Comparison of ENCODE assay signal across 25 mouse cellular contexts in the genomic region with DNA sequence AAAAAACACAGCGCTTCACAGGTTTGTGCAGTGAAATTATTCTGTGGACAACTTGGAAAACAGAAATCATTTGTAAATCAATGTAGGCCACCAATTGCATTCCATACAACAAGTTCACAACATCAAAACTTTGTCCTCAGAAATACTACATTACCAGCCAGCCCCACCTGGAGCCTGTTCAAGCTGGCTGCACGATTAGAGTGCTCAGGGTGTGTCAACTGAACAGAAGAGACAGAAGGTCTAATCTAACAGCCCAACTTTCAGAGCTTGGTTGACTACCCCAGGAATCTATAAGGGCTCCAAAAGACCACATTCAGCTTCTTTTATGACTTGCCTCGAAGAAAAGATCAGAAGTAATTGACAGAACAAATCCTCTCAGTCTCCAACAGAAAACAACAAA. TPM values are rescaled to one million over a fixed set of nuclear protein-coding genes. Genes with fewer than 3 reads are reported as not detected.
A peak's percentile ranks its signal among the peaks of the same experiment; 100 is the strongest.
DNase-seq lines count a peak whose midpoint lies in the region; ATAC-seq and TF ChIP-seq lines count a peak whose summit lies in the region.
"Had no signal": no experiment of that assay in that cellular context is flagged by ENCODE, and none has a peak within 500 bp of the region (broad histone marks: within the 10 kb centered on the region; RNA-seq: fewer than 3 reads in every experiment).

No protein-coding gene starts in this region.

- no peak overlapping the region for H3K9ac ChIP-seq in liver, embryonic 11.5 days (ENCODE audit: low read depth, low read length)
- H3K9ac ChIP-seq in liver, postnatal 0 days (replicated peaks), result no peak overlapping the region
- no peak overlapping the region for H3K9ac ChIP-seq in hindbrain, embryonic 13.5 days
- H3K9ac ChIP-seq in forebrain, embryonic 14.5 days (ENCODE audit: low read length), result no peak overlapping the region
- H3K9ac ChIP-seq: embryonic facial prominence, embryonic 15.5 days; forebrain, postnatal 0 days; intestine, embryonic 15.5 days; midbrain, embryonic 13.5 days had no signal

- DNase-seq in spleen, adult 12 weeks (ENCODE audit: low spot score), result peak; percentile 36
- DNase-seq in spleen, adult 18-20 months, result no peak
- no peak for DNase-seq in liver, embryonic 11.5 days (ENCODE audit: low spot score)
- DNase-seq in liver, postnatal 0 days, result peak; percentile 53
- no peak for DNase-seq in cerebellum, adult 18-20 months
- no peak for DNase-seq in forebrain, embryonic 14.5 days (ENCODE audit: low spot score)
- DNase-seq in heart, postnatal 36 days, result no peak
- DNase-seq: adrenal gland, postnatal 36 days; cerebellum, adult 8-10 months; cerebellum, postnatal 36 days; forebrain, postnatal 0 days; gastrocnemius, postnatal 36 days; heart, postnatal 4 days; kidney, adult 8-10 months; kidney, postnatal 10 days; right cerebral cortex, postnatal 14 days; thymus, adult 18-20 months had no signal

- ATAC-seq in liver, embryonic 11.5 days (replicated peaks; ENCODE audit: low FRiP score), result peak; percentile 98
- peak; percentile 94 for ATAC-seq in liver, postnatal 0 days
- no peak for ATAC-seq in hindbrain, embryonic 13.5 days (ENCODE audit: low FRiP score)
- ATAC-seq in forebrain, embryonic 14.5 days, result no peak
- ATAC-seq: forebrain, postnatal 0 days; hindbrain, embryonic 16.5 days; intestine, embryonic 15.5 days; lung, postnatal 0 days; midbrain, embryonic 13.5 days had no signal

- H3K4me1 ChIP-seq in liver, embryonic 11.5 days (replicated peaks; ENCODE audit: control insufficient read depth, insufficient read depth, low read length), result peaks cover 2% of the 10 kb centered on the region
- 0 out of 2 replicates have a peak, but pooled peaks cover 3% of the 10 kb centered on the region for H3K4me1 ChIP-seq in liver, postnatal 0 days (ENCODE audit: insufficient read depth)
- H3K4me1 ChIP-seq in hindbrain, embryonic 13.5 days (replicated peaks), result no peaks in the 10 kb centered on the region
- H3K4me1 ChIP-seq in forebrain, embryonic 14.5 days (ENCODE audit: control insufficient read depth, insufficient read depth, low read length), result no peaks in the 10 kb centered on the region
- H3K4me1 ChIP-seq: embryonic facial prominence, embryonic 15.5 days; forebrain, embryonic 10.5 days; intestine, embryonic 15.5 days; limb, embryonic 10.5 days; midbrain, embryonic 13.5 days had no signal

- peaks cover 7% of the 10 kb centered on the region for H3K36me3 ChIP-seq in liver, embryonic 11.5 days (ENCODE audit: control insufficient read depth, insufficient read depth, low read length)
- no peaks in the 10 kb centered on the region for H3K36me3 ChIP-seq in liver, postnatal 0 days (replicated peaks; ENCODE audit: insufficient read depth, low read length)
- peaks cover 10% of the 10 kb centered on the region for H3K36me3 ChIP-seq in hindbrain, embryonic 13.5 days
- H3K36me3 ChIP-seq in forebrain, embryonic 14.5 days (ENCODE audit: control insufficient read depth, insufficient read depth, low read length), result 0 out of 2 replicates have a peak, but pooled peaks cover 4% of the 10 kb centered on the region

- peak; percentile 85 for TF ChIP-seq EP300 in liver, postnatal 0 days (IDR thresholded peaks at IDR 0.05; ENCODE audit: low read depth)

- WGBS in liver, embryonic 11.5 days, result 68% methylated on average over 3 of the region's 3 CpGs
- 63% methylated on average over 3 of the region's 3 CpGs for WGBS in liver, postnatal 0 days (ENCODE audit: insufficient replicate concordance)
- WGBS in hindbrain, embryonic 13.5 days, result 85% methylated on average over 3 of the region's 3 CpGs
- 69% methylated on average over 3 of the region's 3 CpGs for WGBS in forebrain, embryonic 14.5 days

- no peak overlapping the region for H3K4me2 ChIP-seq in liver, embryonic 11.5 days
- H3K4me2 ChIP-seq in liver, postnatal 0 days (ENCODE audit: low read depth, low read length), result no peak overlapping the region
- no peak overlapping the region for H3K4me2 ChIP-seq in hindbrain, embryonic 13.5 days
- no peak overlapping the region for H3K4me2 ChIP-seq in forebrain, embryonic 14.5 days (ENCODE audit: low read length)
- H3K4me2 ChIP-seq: embryonic facial prominence, embryonic 15.5 days; intestine, embryonic 15.5 days; midbrain, embryonic 13.5 days had no signal

- 0 out of 2 replicates have a peak, but pooled peaks cover 2% of the 10 kb centered on the region for H3K9me3 ChIP-seq in liver, embryonic 11.5 days (ENCODE audit: control insufficient read depth, low read length)
- no peaks in the 10 kb centered on the region for H3K9me3 ChIP-seq in liver, postnatal 0 days (ENCODE audit: low read length)
- no peaks in the 10 kb centered on the region for H3K9me3 ChIP-seq in hindbrain, embryonic 13.5 days
- H3K9me3 ChIP-seq in forebrain, embryonic 14.5 days (replicated peaks; ENCODE audit: control insufficient read depth, low read length), result no peaks in the 10 kb centered on the region
- H3K9me3 ChIP-seq: embryonic facial prominence, embryonic 15.5 days; intestine, embryonic 15.5 days; midbrain, embryonic 13.5 days had no signal

- 0 out of 2 replicates have a peak overlapping the region, but pooled peaks have one; percentile 36 for H3K27ac ChIP-seq in liver, embryonic 11.5 days (ENCODE audit: low read depth, low read length)
- H3K27ac ChIP-seq in liver, postnatal 0 days (ENCODE audit: low read depth), result 0 out of 2 replicates have a peak overlapping the region, but pooled peaks have one; percentile 26
- H3K27ac ChIP-seq in hindbrain, embryonic 13.5 days, result no peak overlapping the region
- no peak overlapping the region for H3K27ac ChIP-seq in forebrain, embryonic 14.5 days (ENCODE audit: low read depth, low read length)
- H3K27ac ChIP-seq: embryonic facial prominence, embryonic 15.5 days; forebrain, embryonic 10.5 days; intestine, embryonic 15.5 days; limb, embryonic 10.5 days; midbrain, embryonic 13.5 days had no signal

- intact Hi-C loops in heart, postnatal 36 days (cut with DNase I), result no loop called here

- no peaks in the 10 kb centered on the region for H3K27me3 ChIP-seq in liver, embryonic 11.5 days (replicated peaks; ENCODE audit: control insufficient read depth, insufficient read depth, low read length)
- H3K27me3 ChIP-seq in liver, postnatal 0 days (ENCODE audit: insufficient read depth, low read length), result no peaks in the 10 kb centered on the region
- no peaks in the 10 kb centered on the region for H3K27me3 ChIP-seq in hindbrain, embryonic 13.5 days
- H3K27me3 ChIP-seq in forebrain, embryonic 14.5 days (replicated peaks; ENCODE audit: control insufficient read depth, insufficient read depth, low read length), result no peaks in the 10 kb centered on the region
- H3K27me3 ChIP-seq: embryonic facial prominence, embryonic 15.5 days; intestine, embryonic 15.5 days; midbrain, embryonic 13.5 days had no signal

- TF ChIP-seq CTCF in liver, postnatal 0 days (IDR thresholded peaks at IDR 0.05; ENCODE audit: low read depth), result no peak

- no peak overlapping the region for H3K4me3 ChIP-seq in liver, embryonic 11.5 days (ENCODE audit: low read depth, low read length)
- H3K4me3 ChIP-seq in liver, postnatal 0 days (ENCODE audit: low read depth, low read length), result no peak overlapping the region
- no peak overlapping the region for H3K4me3 ChIP-seq in hindbrain, embryonic 13.5 days
- no peak overlapping the region for H3K4me3 ChIP-seq in forebrain, embryonic 14.5 days (ENCODE audit: low read depth, low read length)
- H3K4me3 ChIP-seq: embryonic facial prominence, embryonic 15.5 days; forebrain, embryonic 10.5 days; intestine, embryonic 15.5 days; limb, embryonic 10.5 days; midbrain, embryonic 13.5 days had no signal

RNA-seq across cellular contexts. Expression of gene Crebbp, which starts 44.3 kb away (rescaled TPM):
- 16.5 and 20.0 TPM in 2 replicates for polyA plus RNA-seq in liver, embryonic 11.5 days (2014; fragmentation: Nextera tagmentation; extraction: Ambion mirVana)
- polyA plus RNA-seq in liver, postnatal 0 days (2015; fragmentation: Nextera tagmentation; extraction: Ambion mirVana), result 8.7 and 8.9 TPM in 2 replicates
- polyA plus RNA-seq in hindbrain, embryonic 13.5 days (2015; fragmentation: Nextera tagmentation; extraction: Ambion mirVana), result 41.2 and 41.6 TPM in 2 replicates
- polyA plus RNA-seq in forebrain, embryonic 14.5 days (2014; fragmentation: Nextera tagmentation; extraction: Ambion mirVana), result 35.3 and 36.0 TPM in 2 replicates
- 10 to 100 TPM; 40.5 to 42.9 TPM for total RNA-seq in heart, postnatal 36 days (2021)

Comparison
In these comparisons a context has a peak if more than half of its experiments do, and no peak if none do; other contexts are left out.
1. DNase-seq: peak in spleen, adult 12 weeks (single experiment) and liver, postnatal 0 days (single experiment); none in spleen, adult 18-20 months (0 of 2), liver, embryonic 11.5 days (single experiment), cerebellum, adult 18-20 months (0 of 2), forebrain, embryonic 14.5 days (single experiment) and heart, postnatal 36 days (0 of 2).
2. ATAC-seq: peak in liver, embryonic 11.5 days (single experiment) and liver, postnatal 0 days (single experiment); none in hindbrain, embryonic 13.5 days (single experiment) and forebrain, embryonic 14.5 days (single experiment).
3. H3K27ac ChIP-seq: peak in liver, embryonic 11.5 days (single experiment) and liver, postnatal 0 days (single experiment); none in hindbrain, embryonic 13.5 days (single experiment) and forebrain, embryonic 14.5 days (single experiment).